Mouse (Mus musculus) olfactory bulb, adult 2 months (tissue): ENCODE results near the gene Zc3h12d. TPM values are rescaled to one million over a fixed set of nuclear protein-coding genes. Genes with fewer than 3 reads are reported as not detected.

Experiments
- H3K27ac ChIP-seq: fragments of 200-500 bp; 2 replicates; pipeline ENCODE4 v1.5.1; 2012; ENCODE audit warnings: low read depth, low read length; ENCODE audit not compliant: insufficient read depth
- H3K4me1 ChIP-seq: fragments of 200-500 bp; 2 replicates; pipeline ENCODE4 v1.6.1; 2012; ENCODE audit warnings: low read length; ENCODE audit not compliant: control insufficient read depth, insufficient read depth
- H3K4me3 ChIP-seq: fragments of 200-500 bp; 2 replicates; pipeline ENCODE4 v1.5.1; 2012; ENCODE audit warnings: mild to moderate bottlenecking, low read depth, low read length, moderate library complexity; ENCODE audit not compliant: insufficient read depth
- CTCF ChIP-seq: fragments of 200-500 bp; IDR thresholded peaks from 2 replicates; pipeline ENCODE4 v1.5.1; 2012; ENCODE audit warnings: low read depth, mild to moderate bottlenecking, low read length, moderate library complexity; ENCODE audit not compliant: insufficient read depth
- POLR2A ChIP-seq: fragments of 200-500 bp; IDR thresholded peaks from 2 replicates; pipeline ENCODE4 v1.6.1; 2012; ENCODE audit warnings: mild to moderate bottlenecking, low read depth, low read length, moderate library complexity; ENCODE audit not compliant: insufficient read depth
- WGBS: fragments of 180-500 bp; shearing (Covaris S2); methylation state at CpG from one replicate; pipeline ENCODE4 v1.1.7; 2018; 5-methylcytosine and 5-hydroxymethylcytosine counted together
- polyA plus RNA-seq: library from polyadenylated mRNA; stranded (reverse); fragments of >200 nt; gene quantifications from 2 replicates; pipeline ENCODE4 v1.2.4, GENCODE M21; 2012; ENCODE audit warnings: low replicate concordance; ENCODE audit not compliant: missing spikeins, insufficient read depth, insufficient read length

Gene Zc3h12d
- polyA plus RNA-seq, 1 experiment: not detected

DNA sequence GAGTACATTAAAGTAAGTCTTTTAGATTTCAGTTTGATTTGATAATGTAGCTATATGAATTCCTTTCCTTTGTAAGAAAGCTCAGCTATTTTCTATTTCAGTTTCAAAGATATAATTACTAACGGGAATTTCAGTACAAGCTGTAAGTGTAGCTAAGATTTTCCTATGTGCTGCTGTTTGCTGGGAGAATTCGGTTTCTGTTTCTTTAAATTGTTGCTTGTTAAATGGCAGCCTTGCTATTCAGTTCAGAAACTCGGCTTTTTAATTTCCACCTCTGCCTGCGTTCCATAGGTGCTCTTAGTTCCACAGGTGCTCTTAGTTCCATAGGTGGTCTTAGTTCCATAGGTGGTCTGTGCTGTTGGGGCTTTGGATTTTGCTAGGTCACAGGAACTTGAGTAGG is 13.1 kb upstream of the Zc3h12d start:
- no peak overlapping the region for H3K4me3 ChIP-seq
- H3K27ac ChIP-seq: no peak overlapping the region
- peaks cover 3% of the 10 kb centered on the region; the same call in 1 of the 2 replicates for H3K4me1 ChIP-seq
- no peak for TF ChIP-seq CTCF
- 46% methylated on average over 4 of the region's 4 CpGs for WGBS

- WGBS: 78% methylated on average over 4 of the region's 4 CpGs
- no peak for TF ChIP-seq POLR2A
- no peak for TF ChIP-seq CTCF
Observed at GRCm38 (mm10) chr10:7819603-7820002, 12.7 kb upstream of the Zc3h12d start.

GRCm38 (mm10) chr10:7820171-7820570 is 12.1 kb upstream of the Zc3h12d start:
- Histone ChIP-seq H3K27ac (no peak overlapping the region), H3K4me1 (peaks cover 3% of the 10 kb centered on the region; the same call in 1 of the 2 replicates), H3K4me3 (no peak overlapping the region)
- TF ChIP-seq CTCF (no peak), POLR2A (no peak)
- WGBS: 89% methylated on average over 5 of the region's 5 CpGs

More at GRCm38 (mm10) chr10:7819603-7820002, 12.7 kb upstream of the Zc3h12d start:
- Histone ChIP-seq H3K27ac (no peak overlapping the region), H3K4me1 (peaks cover 3% of the 10 kb centered on the region; the same call in 1 of the 2 replicates), H3K4me3 (no peak overlapping the region)

GRCm38 (mm10) chr10:7821981-7822380 is 10.3 kb upstream of the Zc3h12d start:
- Histone ChIP-seq H3K4me1 (peaks cover 3% of the 10 kb centered on the region; the same call in 1 of the 2 replicates), H3K4me3 (no peak overlapping the region), H3K27ac (no peak overlapping the region)
- 96% methylated on average over 12 of the region's 12 CpGs for WGBS
- no peak for TF ChIP-seq CTCF
- no peak for TF ChIP-seq POLR2A

DNA sequence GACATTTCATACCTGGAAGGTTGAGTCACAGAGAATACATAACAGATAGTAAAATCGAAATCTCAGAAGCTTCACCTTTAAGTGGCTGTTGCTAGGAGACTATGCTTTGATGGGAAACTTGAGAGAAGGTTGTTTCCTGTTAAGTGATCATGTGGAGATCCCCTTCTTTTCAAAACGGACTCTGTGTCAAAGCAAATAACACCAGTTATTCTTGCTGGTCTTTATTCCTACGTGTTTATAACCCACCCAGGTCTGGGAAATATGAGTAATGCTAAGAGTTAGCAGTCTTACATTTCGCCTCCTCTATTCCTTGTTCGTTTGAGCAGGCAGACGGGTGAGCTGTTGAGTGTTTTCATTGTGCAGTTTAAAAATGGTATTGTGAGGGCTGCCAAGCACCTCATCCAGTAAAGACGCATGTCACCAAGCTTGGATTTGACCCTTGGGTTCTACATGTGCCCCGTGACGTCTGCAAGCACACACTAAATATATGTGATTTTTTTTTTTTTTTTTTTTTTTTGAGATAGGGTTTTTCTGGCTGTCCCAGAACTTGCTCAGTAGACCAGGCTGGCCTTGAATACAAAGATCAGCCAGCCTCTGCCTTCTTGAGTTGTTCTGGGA is 7.5 kb upstream of the Zc3h12d start:
- TF ChIP-seq CTCF: no peak
- no peak for TF ChIP-seq POLR2A
- Histone ChIP-seq H3K4me3 (no peak overlapping the region), H3K27ac (no peak overlapping the region), H3K4me1 (no peaks in the 10 kb centered on the region)
- WGBS: 74% methylated on average over 9 of the region's 9 CpGs

DNA sequence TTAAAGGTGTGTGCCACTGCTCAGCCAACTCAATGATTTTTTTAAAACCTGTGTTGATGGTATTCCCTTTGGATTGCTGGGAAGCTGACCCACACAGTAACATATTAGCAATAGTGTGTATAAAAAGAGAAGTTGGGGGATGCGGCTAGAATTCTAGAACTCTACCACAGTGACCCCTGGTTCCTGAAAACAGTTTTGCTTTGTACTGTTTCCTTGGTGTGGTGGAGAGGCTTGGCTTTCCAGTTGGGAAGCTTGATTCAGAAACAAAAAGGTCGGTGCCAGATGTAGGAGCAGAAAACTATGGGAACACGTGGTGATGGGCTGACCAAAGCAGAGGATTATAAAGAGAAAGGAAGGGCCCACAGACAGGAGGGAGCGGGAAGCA is 7.0 kb upstream of the Zc3h12d start:
- WGBS: 87% methylated on average over 4 of the region's 4 CpGs
- Histone ChIP-seq H3K4me1 (no peaks in the 10 kb centered on the region), H3K4me3 (no peak overlapping the region), H3K27ac (no peak overlapping the region)
- TF ChIP-seq POLR2A: no peak
- no peak for TF ChIP-seq CTCF

- Histone ChIP-seq H3K27ac (no peak overlapping the region), H3K4me3 (no peak overlapping the region), H3K4me1 (no peaks in the 10 kb centered on the region)
- 90% methylated on average over 9 of the region's 9 CpGs for WGBS
- no peak for TF ChIP-seq POLR2A
- TF ChIP-seq CTCF: no peak
Observed at GRCm38 (mm10) chr10:7826106-7826505, 6.2 kb upstream of the Zc3h12d start.

- no peak for TF ChIP-seq CTCF
- TF ChIP-seq POLR2A: no peak
- H3K4me3 ChIP-seq: no peak overlapping the region
- 89% methylated on average over 9 of the region's 9 CpGs for WGBS
- no peak overlapping the region for H3K27ac ChIP-seq
- H3K4me1 ChIP-seq: peaks cover 6% of the 10 kb centered on the region; the same call in 1 of the 2 replicates
Observed at GRCm38 (mm10) chr10:7833377-7834165, 1.3 kb downstream of the Zc3h12d start.

GRCm38 (mm10) chr10:7834671-7835225 is 2.5 kb downstream of the Zc3h12d start:
- Histone ChIP-seq H3K4me3 (no peak overlapping the region), H3K4me1 (peaks cover 9% of the 10 kb centered on the region), H3K27ac (no peak overlapping the region)
- WGBS: 73% methylated on average over 10 of the region's 10 CpGs
- no peak for TF ChIP-seq POLR2A
- TF ChIP-seq CTCF: no peak

DNA sequence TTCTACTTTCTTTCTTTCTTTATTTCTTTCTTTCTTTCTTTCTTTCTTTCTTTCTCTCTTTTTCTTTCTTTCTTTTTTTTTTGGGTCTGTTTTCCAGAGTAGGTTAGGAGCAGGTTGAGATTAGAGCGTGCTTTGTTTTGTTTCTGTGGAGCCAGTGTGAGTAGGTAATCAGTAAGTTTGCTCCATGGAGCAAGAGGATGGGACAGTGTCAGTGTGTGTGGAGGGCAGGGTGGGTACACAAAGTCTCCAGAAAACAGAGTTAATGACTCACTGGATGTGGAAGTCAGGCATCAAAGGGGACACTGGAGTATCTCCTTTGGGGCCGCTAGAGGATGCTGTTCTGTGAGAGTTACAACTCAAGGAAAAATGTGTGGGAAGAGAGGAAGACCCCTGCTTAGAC is 4.6 kb downstream of the Zc3h12d start:
- TF ChIP-seq CTCF (no peak), POLR2A (no peak)
- 73% methylated on average over 2 of the region's 2 CpGs for WGBS
- Histone ChIP-seq H3K4me3 (no peak overlapping the region), H3K27ac (no peak overlapping the region), H3K4me1 (peaks cover 17% of the 10 kb centered on the region)
